Mouse (Mus musculus) layer of hippocampus, postnatal 10 days (tissue): ENCODE measurements around the gene Nsun6. TPM values are rescaled to one million over a fixed set of nuclear protein-coding genes. Genes with fewer than 3 reads are reported as not detected.
A peak's percentile ranks its signal among the peaks of the same experiment; 100 is the strongest.

Experiments
- DNase-seq, 2 experiments: peaks; one replicate each; pipeline ENCODE4 v3.0.0; 2021; ENCODE audit warnings: low spot score in 2 of 2
- long read RNA-seq: library from polyadenylated mRNA; stranded (forward); transcript quantifications from one replicate; pipeline ENCODE4 v2.0.0, GENCODE M21; 2023
- total RNA-seq, 2 experiments: library from RNA; stranded (reverse); gene quantifications; 2 replicates each; pipeline ENCODE4 v1.2.3; 2021

The Nsun6 gene
- total RNA-seq: 10 to 100 TPM; 10.6 to 15.7 TPM
- long read RNA-seq, partial matches to known transcripts: 1 of 9 reads
- long read RNA-seq, other reads (novel, unspliced or antisense): 2 of 9 reads

DNA sequence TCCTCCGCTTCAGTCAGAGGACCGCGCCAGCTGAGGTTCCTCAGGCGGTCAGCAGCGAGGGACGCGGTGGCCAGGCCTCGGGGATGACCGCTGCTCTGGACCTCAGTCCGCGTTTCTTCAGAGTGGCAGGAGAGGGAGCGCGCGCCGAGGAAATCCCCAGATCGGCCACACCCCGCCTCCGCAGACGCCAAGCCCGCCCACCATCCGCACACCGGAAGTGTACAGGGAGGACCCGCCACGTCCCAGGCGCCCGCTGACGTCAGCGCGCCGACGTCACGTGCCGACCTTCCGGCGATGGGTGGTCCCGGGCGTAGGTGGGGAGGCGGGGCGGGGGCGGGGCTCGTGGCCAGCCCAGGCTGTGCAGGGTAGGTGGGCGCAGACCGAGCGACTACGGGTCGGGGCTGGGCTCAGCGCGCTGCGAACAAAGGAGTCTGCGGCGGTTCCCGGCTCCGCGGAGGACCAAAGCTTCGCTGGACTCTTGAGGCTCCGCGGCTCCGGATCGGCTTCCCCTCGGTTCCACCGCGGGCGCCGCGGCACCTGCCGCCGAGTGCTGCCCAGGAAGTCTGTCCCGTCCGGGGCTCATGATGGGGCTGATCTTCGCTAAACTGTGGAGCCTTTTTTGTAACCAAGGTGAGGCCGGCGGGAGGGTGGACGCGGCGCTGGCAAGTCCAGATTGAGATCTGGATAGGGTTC lies at the start of gene Nsun6:
Nsun6 (minus strand) TSS at position 125 of the 693 bp plus-strand sequence.
- peak; percentile 94 to 96 for DNase-seq

DNA sequence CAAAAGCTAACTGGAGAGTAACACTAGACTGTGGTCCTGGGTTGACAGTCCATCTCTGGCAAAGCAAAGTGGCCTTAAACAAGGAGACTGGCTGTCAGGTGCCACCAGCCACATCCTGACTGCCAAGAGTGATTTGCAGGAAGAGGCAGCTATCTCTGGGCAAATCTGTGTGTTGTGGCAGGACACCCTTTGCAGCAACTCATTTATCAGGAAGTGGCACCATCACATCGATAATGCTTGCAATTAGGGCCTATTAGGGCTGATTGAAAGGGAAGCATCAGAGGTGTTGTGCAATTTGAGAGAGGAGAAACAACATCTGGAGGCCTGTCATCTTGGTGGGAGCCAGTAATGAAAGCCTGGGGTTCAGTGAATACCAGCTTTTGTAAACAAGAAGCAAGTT lies 49.5 kb upstream of the Nsun6 start:
- DNase-seq: no peak

DNA sequence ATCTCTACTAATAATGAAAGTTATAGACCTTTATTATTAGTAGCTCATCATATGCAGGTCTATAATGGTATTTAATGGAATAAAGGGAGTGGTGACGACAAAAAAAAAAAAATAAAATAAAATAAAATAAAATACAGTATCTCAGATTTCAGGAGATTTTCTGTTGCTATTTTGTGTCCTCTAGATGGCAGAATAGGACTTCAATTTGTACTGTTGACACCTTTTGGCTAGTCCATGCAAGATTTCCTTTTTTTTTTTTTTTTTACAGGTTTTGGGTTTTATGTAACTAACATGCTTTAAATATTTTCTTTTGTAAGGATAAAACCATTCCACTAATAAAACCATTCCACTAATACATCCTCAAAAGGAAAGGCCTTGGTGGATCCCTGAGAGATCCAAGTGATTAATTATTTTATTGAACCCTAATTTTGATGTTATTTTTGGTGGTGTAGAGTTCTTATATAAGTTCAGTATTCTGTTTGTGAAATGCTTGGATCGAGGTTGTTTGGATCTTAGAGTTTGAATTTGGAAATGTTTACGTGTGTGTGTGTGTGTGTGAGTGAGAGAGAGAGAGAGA lies 41.7 kb upstream of the Nsun6 start:
- no peak for DNase-seq

DNA sequence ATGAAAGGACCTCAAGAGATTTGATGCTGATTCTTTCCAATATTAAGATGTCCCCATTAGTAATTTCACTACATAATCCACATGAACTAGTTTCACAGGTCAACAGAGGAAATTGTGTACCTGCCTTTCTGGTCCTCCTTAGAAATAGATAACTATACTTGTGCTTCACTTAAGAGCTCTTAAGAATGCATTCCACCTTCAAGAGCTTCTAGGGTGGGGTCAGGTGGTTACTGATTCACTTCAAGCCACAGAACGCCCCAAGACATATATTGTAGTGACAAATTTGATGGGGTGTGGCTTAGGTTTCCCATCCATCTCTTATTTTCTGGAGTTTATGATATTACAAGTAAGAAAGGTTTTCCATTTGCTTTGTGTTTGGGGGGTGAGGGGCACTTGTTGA lies 32.4 kb upstream of the Nsun6 start:
- DNase-seq: no peak

DNA sequence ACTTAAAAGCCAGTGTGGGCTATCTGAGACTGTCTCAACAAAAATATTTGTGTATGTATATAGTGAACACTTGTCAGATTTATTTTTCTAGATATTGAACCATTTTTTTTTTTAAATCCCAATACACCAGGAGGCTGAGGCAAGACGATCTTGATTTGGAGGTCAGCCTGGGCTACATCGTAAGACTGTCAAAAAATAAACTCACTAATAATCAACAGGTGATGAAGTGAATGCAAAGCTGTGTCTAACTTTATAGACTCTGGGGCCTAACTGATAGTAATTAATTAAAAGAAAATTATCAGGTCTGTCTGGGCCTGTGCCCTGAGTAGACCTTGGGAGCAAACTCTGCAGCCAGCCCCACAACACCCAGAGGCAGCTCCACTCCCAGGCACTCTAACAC lies 28.8 kb upstream of the Nsun6 start:
- DNase-seq: no peak

DNA sequence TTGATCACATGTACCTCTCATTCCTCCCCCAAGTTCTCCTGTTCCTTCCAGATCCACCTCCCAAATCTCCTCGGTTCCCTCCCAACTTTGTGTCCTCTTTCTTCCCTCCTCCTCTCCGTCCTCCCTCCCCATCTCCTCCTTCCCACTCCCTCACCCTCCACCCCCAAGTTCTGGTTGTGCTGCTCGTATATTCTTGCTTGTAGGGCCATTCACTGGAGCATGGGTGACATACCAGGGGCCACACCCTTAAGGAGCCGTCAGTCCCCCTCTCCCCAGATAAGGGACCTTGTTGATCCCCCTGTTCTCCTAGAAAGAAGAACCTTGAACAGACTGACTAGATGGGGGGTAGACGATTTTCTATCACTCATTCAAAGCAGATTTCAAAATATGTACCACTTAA lies 12.2 kb upstream of the Nsun6 start:
- no peak for DNase-seq

DNA sequence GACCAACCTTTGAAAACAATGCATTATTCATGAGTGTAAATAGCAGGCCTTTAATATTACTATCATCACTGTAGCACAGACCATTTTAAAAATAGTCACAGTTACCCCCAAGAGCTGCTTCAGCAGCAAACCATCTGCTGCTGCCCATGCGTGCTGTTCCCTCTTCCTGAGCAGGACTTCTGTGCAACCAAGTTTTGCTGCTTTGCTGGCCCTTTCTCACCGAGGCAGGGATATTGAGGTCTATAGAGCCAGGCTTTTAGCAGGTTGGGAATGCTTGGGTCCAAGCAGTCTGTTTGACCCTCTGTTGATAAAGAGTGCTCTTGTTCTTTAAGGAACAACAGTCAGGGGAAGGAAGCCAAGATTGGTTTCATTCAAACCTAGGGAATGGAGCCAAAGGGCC lies 10.6 kb upstream of the Nsun6 start:
- DNase-seq: no peak

DNA sequence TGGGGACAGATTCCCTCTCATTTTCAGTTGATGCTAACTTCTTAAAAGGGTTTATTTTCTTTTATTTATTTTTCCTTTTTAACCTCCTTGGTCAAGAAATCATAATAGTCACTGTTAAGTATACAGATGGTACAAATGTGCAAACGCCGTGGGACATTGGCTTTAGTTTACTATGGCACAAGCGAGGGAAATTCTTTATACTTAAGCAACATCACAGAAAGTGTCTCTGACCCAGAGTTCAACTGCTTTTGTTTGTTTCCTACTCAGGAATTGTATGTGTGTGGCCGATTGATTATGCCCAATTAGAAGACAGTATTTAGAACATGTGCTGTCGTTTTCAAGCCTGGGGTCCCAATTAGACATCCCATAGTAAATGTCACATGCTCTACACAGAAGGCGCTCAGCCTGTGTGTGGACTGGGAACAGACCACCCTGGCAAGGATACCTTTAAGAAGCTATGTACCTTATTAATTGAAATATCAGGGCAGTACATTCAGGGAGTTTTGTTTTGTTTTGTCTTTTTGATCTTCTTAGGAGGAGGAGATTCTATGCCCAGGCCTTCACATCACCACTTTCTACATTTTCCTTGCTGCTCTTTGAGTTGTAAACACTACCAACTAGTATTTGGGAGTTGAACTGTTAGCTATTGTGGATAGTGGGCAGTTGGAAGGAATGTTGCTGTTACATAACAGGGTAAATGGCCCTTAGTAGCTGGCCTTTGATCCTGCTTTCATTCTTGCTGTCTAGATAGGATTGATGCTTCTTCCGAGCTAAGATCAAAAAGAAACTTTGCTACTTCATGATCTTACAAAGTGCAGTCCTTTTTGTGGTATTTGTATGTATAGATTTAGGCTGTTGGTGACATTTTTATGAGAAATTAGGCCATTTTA lies 9.8 kb upstream of the Nsun6 start:
- DNase-seq: no peak

DNA sequence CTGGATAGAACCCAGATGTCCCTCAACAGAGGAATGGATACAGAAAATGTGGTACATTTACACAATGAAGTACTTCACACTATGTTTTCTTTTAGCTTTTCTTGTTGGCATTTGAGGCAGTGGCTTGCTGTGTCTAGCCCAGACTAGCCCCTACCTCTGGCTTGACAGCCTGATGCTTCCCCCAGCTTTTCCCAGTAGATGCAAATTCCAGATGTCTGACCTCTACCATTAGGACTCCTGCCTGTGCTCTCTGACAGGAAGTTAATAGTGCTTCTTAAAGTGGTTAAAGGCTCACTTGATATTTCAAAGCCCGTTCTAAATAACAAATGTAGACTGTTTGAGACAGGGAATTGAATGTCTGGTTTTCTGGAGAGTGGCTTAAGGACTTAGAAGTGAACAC lies 8.9 kb upstream of the Nsun6 start:
- no peak for DNase-seq

DNA sequence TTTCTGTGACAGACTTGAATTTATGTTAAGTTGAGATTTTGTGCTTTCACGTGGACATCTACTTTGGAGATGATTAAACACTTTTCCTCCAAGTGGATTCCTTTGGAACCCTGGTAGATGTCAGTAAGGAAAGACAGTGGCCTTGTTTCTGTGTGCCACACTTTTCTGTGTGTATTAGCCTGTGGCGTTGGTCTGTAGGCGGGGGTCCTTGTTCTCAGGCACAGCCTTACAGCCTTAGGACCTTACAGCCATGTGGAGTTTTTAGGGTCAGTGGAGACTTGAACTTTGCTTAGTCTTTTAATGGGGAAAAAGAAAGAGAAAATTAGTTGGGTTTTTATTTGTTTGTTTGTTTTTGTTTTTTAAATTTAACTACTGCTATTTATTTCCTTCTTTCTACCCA lies 6.0 kb upstream of the Nsun6 start:
- DNase-seq: no peak

DNA sequence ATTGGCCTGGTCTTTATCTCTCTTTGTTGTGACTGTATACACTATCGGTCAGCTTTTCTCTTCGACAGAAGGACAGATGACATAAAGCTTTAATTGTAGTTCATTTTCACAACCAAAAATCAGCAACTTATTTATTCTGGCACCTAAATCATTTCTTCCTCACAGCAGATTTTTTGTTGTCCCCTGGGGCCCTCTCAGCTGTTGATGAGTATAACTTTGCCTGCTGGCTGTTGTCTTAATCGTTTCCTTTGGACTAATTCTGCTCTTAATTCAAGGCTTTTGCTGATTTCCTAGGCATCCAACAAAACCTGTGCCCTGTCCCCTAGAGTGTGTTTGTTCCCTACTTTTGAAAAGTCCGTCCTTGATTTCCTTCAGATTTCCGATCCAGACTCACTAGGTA lies 3.4 kb upstream of the Nsun6 start:
- no peak for DNase-seq

DNA sequence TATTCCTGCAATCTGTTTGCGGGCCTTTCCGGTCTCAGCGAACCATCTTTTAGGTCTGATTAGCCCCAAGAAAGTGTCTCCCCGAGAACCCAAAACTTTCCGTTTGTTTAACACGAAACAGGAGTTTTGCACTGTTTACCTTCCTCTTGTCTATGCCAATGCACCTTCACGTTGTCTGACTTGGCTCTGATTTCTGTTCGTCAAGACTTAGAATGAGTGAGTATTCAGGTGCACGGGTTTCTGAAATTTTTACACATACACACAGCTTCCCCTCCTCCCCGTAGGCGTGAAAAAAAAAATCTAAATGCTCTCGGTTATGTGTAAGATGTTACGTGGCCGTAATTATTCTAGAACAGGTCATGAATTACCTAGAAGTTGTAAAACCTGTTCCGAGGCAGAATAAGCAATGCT lies 877 bp upstream of the Nsun6 start:
- DNase-seq: no peak

DNA sequence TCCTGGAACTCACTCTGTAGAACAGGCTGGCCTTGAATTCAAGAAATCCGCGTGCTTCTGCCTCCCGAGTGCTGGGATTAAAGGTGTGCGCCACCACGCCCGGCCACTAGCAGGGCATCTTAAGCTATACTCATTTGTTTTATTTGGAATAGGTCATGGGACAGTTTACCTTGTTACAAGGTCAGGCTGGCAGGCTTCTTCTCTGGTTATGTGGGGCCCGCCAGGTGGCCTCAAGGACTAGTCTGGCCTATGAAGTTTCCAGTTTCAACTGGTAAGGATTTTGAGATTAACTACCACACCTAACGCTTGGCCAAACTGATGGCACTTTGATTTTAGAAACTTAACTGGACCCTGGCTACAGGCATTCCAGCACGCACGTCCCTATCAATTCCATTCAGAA lies 373 bp downstream of the Nsun6 start:
- DNase-seq: no peak

DNA sequence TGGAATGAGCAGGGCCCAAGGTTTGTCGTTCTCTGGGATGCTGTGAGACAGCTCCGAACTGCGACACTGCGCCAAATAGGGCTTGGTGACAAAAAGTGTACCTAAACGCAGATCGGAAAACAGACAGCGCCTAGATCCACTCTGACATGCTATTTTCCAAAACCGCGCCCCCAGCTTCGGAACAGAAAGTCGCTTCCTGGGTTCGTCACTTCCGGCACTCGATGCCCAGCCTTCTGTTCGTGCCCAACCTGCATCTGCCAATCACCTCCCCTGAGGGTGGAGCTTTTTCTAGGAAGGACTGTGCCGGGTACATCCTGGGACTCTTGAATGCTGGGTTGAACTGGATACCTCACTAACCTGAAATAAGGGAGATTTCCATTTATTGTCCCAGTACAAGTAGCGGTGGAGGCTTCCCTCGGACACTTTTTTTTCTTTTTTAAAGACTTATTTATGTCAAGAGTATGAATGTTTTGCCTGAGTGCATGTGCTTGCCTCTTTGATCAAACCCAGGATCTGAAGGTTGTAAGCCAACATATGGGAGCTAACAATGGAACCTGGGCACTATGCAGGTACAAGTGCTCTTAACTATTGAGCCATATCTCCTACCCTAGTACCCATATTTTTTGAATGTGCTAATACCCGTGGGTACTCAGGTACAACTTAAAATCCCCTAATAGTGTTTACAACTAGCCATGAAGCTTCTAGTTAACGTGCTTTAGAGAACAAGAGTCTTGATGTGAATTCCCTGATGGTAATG lies 5.6 kb downstream of the Nsun6 start, which contains the start of gene Arl5b:
Arl5b (plus strand) TSS at position 279 of the 757 bp plus-strand sequence.
- DNase-seq: peak; percentile 93 to 96

DNA sequence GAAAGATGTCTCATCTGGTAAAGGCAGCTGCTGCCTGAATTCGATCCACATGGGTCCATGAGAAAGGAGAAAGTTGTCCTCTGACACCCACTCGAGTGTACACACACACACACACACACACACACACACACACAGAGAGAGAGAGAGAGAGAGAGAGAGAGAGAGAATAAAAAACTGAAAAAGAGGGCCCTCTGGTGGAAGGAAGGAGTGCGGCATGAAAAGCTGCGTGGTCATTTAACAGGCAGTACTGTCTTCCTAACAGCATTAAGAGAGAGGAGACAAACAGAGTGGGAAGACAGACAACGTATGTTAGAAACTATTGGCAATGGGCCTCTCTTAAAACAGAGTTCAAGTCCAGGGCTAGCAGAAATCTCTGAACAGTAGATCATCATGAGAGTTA lies 14.5 kb downstream of the Nsun6 start:
- peak; percentile 30 for DNase-seq

DNA sequence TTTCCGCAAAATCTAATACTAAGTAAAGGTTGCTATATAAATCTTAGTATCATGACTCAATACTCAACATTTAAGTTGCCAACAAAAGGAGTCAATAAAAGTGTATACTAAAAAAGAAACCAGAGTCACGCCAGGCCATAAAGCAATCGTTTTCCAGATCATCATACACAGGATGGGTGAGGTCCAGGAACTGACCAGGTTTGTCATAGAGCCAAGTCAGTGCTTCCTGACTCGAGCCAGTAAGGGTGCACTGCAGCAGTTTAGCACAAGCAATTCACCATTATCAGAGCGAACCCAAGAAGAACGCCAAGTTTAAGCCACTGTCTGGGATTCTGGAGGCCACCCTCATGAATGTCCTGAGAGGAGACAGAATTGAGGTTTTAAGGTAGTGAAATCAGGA lies 16.2 kb downstream of the Nsun6 start:
- no peak for DNase-seq

DNA sequence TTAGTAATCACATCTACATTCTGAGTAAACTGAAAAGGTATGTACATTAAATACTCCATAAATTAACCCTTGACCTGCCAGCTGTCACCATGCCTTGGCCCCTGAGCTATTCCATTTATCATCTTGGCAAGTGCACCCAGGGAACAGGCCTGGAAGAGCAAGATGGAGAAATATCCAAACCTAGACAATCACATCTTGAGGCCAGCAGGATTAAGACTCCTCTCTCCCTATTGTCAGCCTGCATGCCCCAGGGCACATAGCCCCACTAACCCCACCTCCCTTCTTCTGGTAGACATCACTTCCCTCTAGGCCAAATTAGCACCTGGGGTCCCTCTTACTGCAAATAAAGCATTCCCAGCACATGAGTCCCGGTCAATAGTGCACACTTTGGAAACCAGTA lies 27.1 kb downstream of the Nsun6 start:
- DNase-seq: no peak

DNA sequence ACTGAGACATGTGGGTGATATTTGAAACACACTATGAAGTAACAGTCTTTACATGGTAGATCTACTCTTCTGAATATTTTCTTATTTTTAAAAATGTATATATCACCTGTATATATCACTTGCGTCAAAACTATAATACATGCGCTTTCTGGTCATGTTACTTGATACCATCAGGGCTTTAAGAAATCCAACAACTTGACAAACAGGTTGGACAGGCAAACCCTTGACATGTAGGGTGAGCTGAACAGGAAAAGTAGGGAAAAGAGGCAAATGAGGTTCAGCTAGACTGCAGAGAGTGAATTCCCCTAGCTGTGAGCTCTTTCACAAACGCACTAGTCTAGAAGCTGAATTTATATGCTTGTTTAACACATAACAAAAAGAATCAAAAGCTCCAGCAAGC lies 28.1 kb downstream of the Nsun6 start:
- no peak for DNase-seq

DNA sequence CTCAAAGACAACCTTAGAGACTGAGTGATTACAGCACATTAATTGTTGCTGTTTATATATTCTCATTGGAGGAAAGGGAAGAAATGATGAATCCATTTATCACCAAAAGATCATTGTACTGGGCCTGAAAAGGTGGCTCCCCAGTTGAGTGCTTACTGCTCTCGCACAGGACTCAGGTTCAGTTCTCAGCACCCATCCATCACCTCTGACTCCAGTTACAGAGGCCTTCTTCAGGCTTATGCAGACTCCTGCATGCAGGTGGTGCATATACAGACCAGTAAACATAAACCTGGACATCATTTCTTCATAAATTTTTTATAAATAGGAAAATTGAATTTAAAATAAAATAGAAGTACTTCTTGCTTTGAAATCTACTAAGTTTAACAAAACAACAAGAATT lies 46.8 kb downstream of the Nsun6 start:
- DNase-seq: no peak

DNA sequence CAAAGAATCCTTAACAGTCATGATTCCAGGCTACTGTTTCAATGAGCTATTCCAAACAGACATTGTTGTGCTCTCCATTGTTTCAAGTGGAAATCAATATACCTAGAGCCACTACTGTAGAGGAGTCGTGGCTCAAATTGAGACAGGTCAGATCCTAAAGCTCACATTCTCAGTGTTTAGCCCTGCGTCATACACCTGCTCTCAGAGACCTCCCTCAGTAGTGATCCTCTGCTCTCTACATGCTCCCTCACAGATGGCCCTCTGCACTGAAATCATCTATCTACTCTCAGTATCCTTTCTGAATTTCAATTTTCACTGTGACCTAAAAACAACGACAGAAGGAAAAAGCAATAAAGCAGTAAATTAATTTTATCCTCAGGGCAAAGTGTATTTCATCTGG lies 47.3 kb downstream of the Nsun6 start:
- DNase-seq: no peak

DNA sequence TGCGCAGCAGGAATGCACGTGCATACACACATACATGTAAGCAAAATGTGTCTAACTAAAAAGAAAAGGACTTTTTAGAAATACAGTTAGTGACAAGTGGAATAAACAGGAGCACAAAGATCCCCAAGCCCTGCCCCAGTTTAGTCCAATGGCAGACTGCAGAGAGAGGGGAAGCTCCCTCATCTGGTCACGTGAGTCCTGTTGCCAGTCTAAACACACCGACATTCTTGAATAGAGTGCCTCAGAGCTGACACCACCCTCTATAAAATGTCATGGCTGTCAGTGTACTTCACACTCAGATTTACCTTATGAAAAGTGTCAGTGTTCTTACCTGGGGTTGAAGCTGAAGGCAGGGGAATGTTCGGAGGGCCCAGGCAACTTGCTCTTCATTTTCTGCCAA lies 57.0 kb downstream of the Nsun6 start:
- no peak for DNase-seq
